9 mouse cellular contexts compared by ENCODE assay signal in genomic region chr14:73253453-73254251, GRCm38 (mm10). TPM values are rescaled to one million over a fixed set of nuclear protein-coding genes. Genes with fewer than 3 reads are reported as not detected.
A peak's percentile ranks its signal among the peaks of the same experiment; 100 is the strongest.
DNase-seq lines count a peak whose midpoint lies in the region; TF ChIP-seq lines count a peak whose summit lies in the region.
"Had no signal": no experiment of that assay in that cellular context is flagged by ENCODE, and none has a peak within 500 bp of the region (broad histone marks: within the 10 kb centered on the region; RNA-seq: fewer than 3 reads in every experiment).

No protein-coding gene starts in this region.

- no peaks in the 10 kb centered on the region for H3K36me3 ChIP-seq in liver, adult 2 months (ENCODE audit: control insufficient read depth, insufficient read depth, low read length)
- H3K36me3 ChIP-seq: limb, embryonic 15.5 days had no signal

- 15% methylated on average over 6 of the region's 6 CpGs for WGBS in liver, adult 2 months

- H3K9ac ChIP-seq in liver, adult 2 months (ENCODE audit: low read depth, low read length) = no peak overlapping the region
- H3K9ac ChIP-seq: limb, embryonic 15.5 days had no signal

- no peak for TF ChIP-seq POLR2A in liver, adult 2 months (IDR thresholded peaks at IDR 0.05; ENCODE audit: extremely low read depth, insufficient read depth, low read length)

- no peak for TF ChIP-seq CTCF in liver, adult 2 months (IDR thresholded peaks at IDR 0.05; ENCODE audit: low read depth, low read length)

- no peaks in the 10 kb centered on the region for H3K27me3 ChIP-seq in liver, adult 2 months (ENCODE audit: control insufficient read depth, insufficient read depth, low read length)
- H3K27me3 ChIP-seq: limb, embryonic 15.5 days had no signal

- peaks cover 28% of the 10 kb centered on the region for H3K4me1 ChIP-seq in liver, adult 2 months (ENCODE audit: control insufficient read depth, insufficient read depth, low read length)

- H3K79me2 ChIP-seq in liver, adult 2 months (ENCODE audit: control insufficient read depth, insufficient read depth, low read length) = no peaks in the 10 kb centered on the region; the same call in 1 of the 2 replicates

- H3K4me3 ChIP-seq in liver, adult 2 months (ENCODE audit: insufficient read depth, low read depth, low read length) = no peak overlapping the region
- H3K4me3 ChIP-seq: limb, embryonic 15.5 days had no signal

- peak overlapping the region; percentile 69 for H3K27ac ChIP-seq in liver, adult 2 months (replicated peaks; ENCODE audit: insufficient read depth, low read depth, low read length)
- H3K27ac ChIP-seq: limb, embryonic 15.5 days had no signal

- DNase-seq in adrenal gland, postnatal 10 days = peak; percentile 20
- no peak for DNase-seq in adrenal gland, adult 18-20 months (ENCODE audit: low spot score in 2 of 2)
- peak; percentile 68 for DNase-seq in 416B (ENCODE audit: low read depth)
- peak; percentile 42 for DNase-seq in induced T-regulatory cell, adult 2 months (ENCODE audit: low read depth)
- DNase-seq in liver, adult 2 months (ENCODE audit: extremely low read depth, low read depth, low spot score) = peak; percentile 94
- DNase-seq in layer of hippocampus, postnatal 10 days (ENCODE audit: low spot score in 2 of 2) = no peak
- DNase-seq in gastrocnemius, adult 18-20 months (ENCODE audit: low spot score) = no peak
- no peak for DNase-seq in testis, postnatal 14 days (ENCODE audit: low spot score)

RNA-seq across cellular contexts. Expression of gene Lpar6, which starts 16.0 kb away (rescaled TPM):
- 10 to 100 TPM in 1 of 2 experiments, 1 to 10 TPM in 1; 8.3 to 11.5 TPM for total RNA-seq in adrenal gland, postnatal 10 days (2021)
- 1 to 10 TPM; 3.4 to 4.0 TPM for total RNA-seq in adrenal gland, adult 18-20 months (2021)
- total RNA-seq in liver, adult 2 months (2014; rRNA removed) = 11.2 and 12.4 TPM in 2 replicates
- polyA plus RNA-seq in liver, adult 2 months (2012; rRNA removed) = 2.7 and 3.1 TPM in 2 replicates
- total RNA-seq in layer of hippocampus, postnatal 10 days (2021) = 1 to 10 TPM; 1.8 TPM
- under 1 TPM; 0.39 to 0.97 TPM for total RNA-seq in gastrocnemius, adult 18-20 months (2021)

Comparison
In these comparisons a context has a peak if more than half of its experiments do, and no peak if none do; other contexts are left out.
1. DNase-seq: peak in adrenal gland, postnatal 10 days (single experiment), 416B (single experiment), induced T-regulatory cell, adult 2 months (single experiment) and liver, adult 2 months (single experiment); none in adrenal gland, adult 18-20 months (0 of 2), layer of hippocampus, postnatal 10 days (0 of 2), gastrocnemius, adult 18-20 months (single experiment) and testis, postnatal 14 days (single experiment).